Mouse (Mus musculus): ENCODE results near the gene Nrk. TPM values are rescaled to one million over a fixed set of nuclear protein-coding genes. Genes with fewer than 3 reads are reported as not detected.

Nrk gene
- polyA plus RNA-seq, 1 experiment = 22.4 TPM

DNA sequence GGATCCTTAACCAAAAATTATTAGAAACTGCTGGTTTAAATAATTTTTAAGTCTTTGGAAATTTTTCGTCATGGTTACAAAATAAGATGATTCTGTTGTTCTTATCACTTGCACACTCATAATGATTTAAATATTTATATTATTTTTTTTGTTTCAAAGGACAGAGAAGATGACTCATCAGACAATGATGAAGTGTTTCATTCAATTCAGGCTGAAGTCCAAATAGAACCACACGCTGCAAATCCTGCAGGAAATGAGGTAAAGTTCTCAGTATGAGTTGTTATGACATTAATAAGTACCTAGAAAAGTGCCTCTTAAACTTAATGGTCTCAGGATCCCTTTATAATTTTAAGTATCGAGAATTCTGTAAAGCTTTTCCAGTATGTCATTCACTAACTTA is 64.3 kb downstream of the Nrk start:
- no peak for TF ChIP-seq EP300 (IDR thresholded peaks at IDR 0.05; ENCODE audit: insufficient read depth, low read depth, low read length)
- TF ChIP-seq CTCF (IDR thresholded peaks at IDR 0.05; ENCODE audit: low read depth, low read length) = no peak
- no peak overlapping the region for H3K4me3 ChIP-seq (ENCODE audit: low read depth, low read length)
- H3K27ac ChIP-seq (ENCODE audit: insufficient read depth, low read length) = no peak overlapping the region
- H3K4me1 ChIP-seq (ENCODE audit: control insufficient read depth, insufficient read depth, low read length) = no peaks in the 10 kb centered on the region
- no peak overlapping the region for H3K9ac ChIP-seq (ENCODE audit: low read depth, poor library complexity, severe bottlenecking)
- no peaks in the 10 kb centered on the region for H3K27me3 ChIP-seq (ENCODE audit: control insufficient read depth, insufficient read depth, low read length, poor library complexity, severe bottlenecking)
- H3K9me3 ChIP-seq (replicated peaks; ENCODE audit: control insufficient read depth, insufficient read depth, low read length, poor library complexity, severe bottlenecking) = no peaks in the 10 kb centered on the region
- H3K36me3 ChIP-seq (ENCODE audit: control insufficient read depth, insufficient read depth, low read length, poor library complexity, severe bottlenecking) = no peaks in the 10 kb centered on the region

DNA sequence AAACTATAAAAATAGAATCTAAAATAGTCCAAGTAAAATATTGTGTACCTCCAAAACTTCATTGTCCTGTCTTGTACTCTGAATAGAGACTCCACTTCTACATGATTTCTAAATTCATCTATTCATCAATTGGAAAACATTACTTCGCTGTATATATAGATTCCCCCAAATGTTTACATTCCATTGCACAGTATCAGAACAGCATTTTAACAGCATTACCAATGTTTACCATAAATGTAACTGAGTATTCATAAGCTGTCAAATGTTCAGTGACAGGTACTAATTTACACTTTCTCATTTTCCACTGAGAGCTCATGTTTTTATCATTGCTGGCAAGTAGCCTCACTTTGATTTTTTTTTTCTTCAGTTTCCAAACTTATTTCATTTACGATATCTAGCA is 65.0 kb downstream of the Nrk start:
- H3K4me1 ChIP-seq (ENCODE audit: control insufficient read depth, insufficient read depth, low read length) = no peaks in the 10 kb centered on the region
- H3K27me3 ChIP-seq (ENCODE audit: control insufficient read depth, insufficient read depth, low read length, poor library complexity, severe bottlenecking) = no peaks in the 10 kb centered on the region
- H3K36me3 ChIP-seq (ENCODE audit: control insufficient read depth, insufficient read depth, low read length, poor library complexity, severe bottlenecking) = no peaks in the 10 kb centered on the region
- no peak overlapping the region for H3K4me3 ChIP-seq (ENCODE audit: low read depth, low read length)
- no peak overlapping the region for H3K27ac ChIP-seq (ENCODE audit: insufficient read depth, low read length)
- H3K9me3 ChIP-seq (replicated peaks; ENCODE audit: control insufficient read depth, insufficient read depth, low read length, poor library complexity, severe bottlenecking) = no peaks in the 10 kb centered on the region
- H3K9ac ChIP-seq (ENCODE audit: low read depth, poor library complexity, severe bottlenecking) = no peak overlapping the region
- TF ChIP-seq POLR2A (IDR thresholded peaks at IDR 0.05; ENCODE audit: insufficient read depth, low read length) = no peak
- TF ChIP-seq CTCF (IDR thresholded peaks at IDR 0.05; ENCODE audit: low read depth, low read length) = no peak
- no peak for TF ChIP-seq EP300 (IDR thresholded peaks at IDR 0.05; ENCODE audit: insufficient read depth, low read depth, low read length)

DNA sequence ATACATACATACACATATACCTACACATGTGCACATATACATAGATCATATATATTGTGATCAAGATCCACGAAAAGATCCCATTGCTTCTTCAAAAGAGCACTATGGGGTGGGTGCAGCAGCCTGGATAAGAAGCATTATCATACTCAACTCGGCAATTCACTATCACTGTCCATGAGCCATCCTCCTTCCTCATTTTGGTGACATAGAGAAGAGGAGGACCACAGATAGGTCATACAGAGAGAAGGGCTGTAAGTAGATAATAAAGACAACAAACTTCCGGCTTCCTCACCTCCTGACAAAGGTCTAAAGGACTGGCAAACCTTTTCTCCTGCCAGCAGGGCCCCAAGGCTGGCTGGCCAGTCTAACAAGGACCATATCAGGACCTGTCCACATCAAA is 100.3 kb downstream of the Nrk start:
- H3K36me3 ChIP-seq (ENCODE audit: control insufficient read depth, insufficient read depth, low read length, poor library complexity, severe bottlenecking) = no peaks in the 10 kb centered on the region
- TF ChIP-seq POLR2A (IDR thresholded peaks at IDR 0.05; ENCODE audit: insufficient read depth, low read length) (no peak), CTCF (IDR thresholded peaks at IDR 0.05; ENCODE audit: low read depth, low read length) (no peak), EP300 (IDR thresholded peaks at IDR 0.05; ENCODE audit: insufficient read depth, low read depth, low read length) (no peak)

DNA sequence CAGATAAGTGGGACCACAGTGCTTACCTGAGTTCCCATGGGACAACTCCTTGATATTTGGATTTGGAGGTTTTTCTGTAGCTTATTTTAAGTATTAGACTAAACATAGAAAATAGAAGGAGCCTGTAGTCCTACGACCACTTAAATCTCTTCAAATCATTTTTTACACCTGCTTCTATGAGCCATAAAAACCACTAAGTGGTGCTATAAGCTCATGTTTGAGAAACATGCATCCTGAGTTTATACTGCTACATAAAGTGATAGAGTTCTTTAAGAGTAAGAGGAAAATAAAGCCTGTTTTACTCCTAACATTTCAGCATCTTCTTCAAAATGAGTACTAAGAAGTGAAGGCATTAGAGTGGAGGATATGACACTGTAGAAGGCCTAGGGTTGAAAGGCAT is 102.3 kb downstream of the Nrk start:
- Histone ChIP-seq H3K27ac (ENCODE audit: insufficient read depth, low read length) (no peak overlapping the region), H3K4me1 (ENCODE audit: control insufficient read depth, insufficient read depth, low read length) (no peaks in the 10 kb centered on the region), H3K9ac (ENCODE audit: low read depth, poor library complexity, severe bottlenecking) (no peak overlapping the region), H3K27me3 (ENCODE audit: control insufficient read depth, insufficient read depth, low read length, poor library complexity, severe bottlenecking) (no peaks in the 10 kb centered on the region), H3K9me3 (replicated peaks; ENCODE audit: control insufficient read depth, insufficient read depth, low read length, poor library complexity, severe bottlenecking) (no peaks in the 10 kb centered on the region), H3K36me3 (ENCODE audit: control insufficient read depth, insufficient read depth, low read length, poor library complexity, severe bottlenecking) (no peaks in the 10 kb centered on the region), H3K4me3 (ENCODE audit: low read depth, low read length) (no peak overlapping the region)
- TF ChIP-seq CTCF (IDR thresholded peaks at IDR 0.05; ENCODE audit: low read depth, low read length) = no peak
- TF ChIP-seq EP300 (IDR thresholded peaks at IDR 0.05; ENCODE audit: insufficient read depth, low read depth, low read length) = no peak
- TF ChIP-seq POLR2A (IDR thresholded peaks at IDR 0.05; ENCODE audit: insufficient read depth, low read length) = no peak

More for the DNA sequence above, 100.3 kb downstream of the Nrk start:
- no peak overlapping the region for H3K4me3 ChIP-seq (ENCODE audit: low read depth, low read length)
- H3K9me3 ChIP-seq (replicated peaks; ENCODE audit: control insufficient read depth, insufficient read depth, low read length, poor library complexity, severe bottlenecking) = no peaks in the 10 kb centered on the region
- H3K9ac ChIP-seq (ENCODE audit: low read depth, poor library complexity, severe bottlenecking) = no peak overlapping the region
- H3K27me3 ChIP-seq (ENCODE audit: control insufficient read depth, insufficient read depth, low read length, poor library complexity, severe bottlenecking) = no peaks in the 10 kb centered on the region
- no peak overlapping the region for H3K27ac ChIP-seq (ENCODE audit: insufficient read depth, low read length)
- no peaks in the 10 kb centered on the region for H3K4me1 ChIP-seq (ENCODE audit: control insufficient read depth, insufficient read depth, low read length)

DNA sequence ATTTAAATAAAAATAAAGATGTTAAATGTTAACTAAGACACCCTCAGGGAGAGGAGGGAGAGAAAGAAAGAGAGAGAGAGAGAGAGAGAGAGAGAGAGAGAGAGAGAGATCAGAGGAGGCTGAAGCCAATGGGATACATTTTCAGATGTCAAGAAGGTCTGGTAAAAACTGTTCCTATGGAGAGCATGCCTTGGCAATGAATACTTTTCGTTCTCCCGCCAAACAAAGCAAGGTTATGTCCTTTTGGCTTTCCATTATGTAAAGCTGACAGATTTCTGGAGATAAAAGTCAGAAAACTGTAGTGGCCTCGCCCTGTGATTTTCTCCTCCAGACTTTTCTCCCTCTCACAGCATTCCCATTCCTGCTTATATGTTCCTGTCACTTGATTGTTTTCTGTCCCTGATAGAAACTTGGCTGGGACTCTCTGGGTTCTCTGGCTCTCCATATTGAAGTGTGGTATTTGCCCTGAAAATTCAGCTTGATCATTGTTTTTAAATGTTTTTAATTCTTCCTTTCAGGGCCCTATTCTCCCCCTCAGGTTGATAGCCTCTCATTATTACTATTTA is 112.4 kb downstream of the Nrk start:
- TF ChIP-seq EP300 (IDR thresholded peaks at IDR 0.05; ENCODE audit: insufficient read depth, low read depth, low read length) = no peak
- TF ChIP-seq POLR2A (IDR thresholded peaks at IDR 0.05; ENCODE audit: insufficient read depth, low read length) = no peak
- TF ChIP-seq CTCF (IDR thresholded peaks at IDR 0.05; ENCODE audit: low read depth, low read length) = no peak
- no peak overlapping the region for H3K9ac ChIP-seq (ENCODE audit: low read depth, poor library complexity, severe bottlenecking)
- no peaks in the 10 kb centered on the region for H3K9me3 ChIP-seq (replicated peaks; ENCODE audit: control insufficient read depth, insufficient read depth, low read length, poor library complexity, severe bottlenecking)
- no peak overlapping the region for H3K27ac ChIP-seq (ENCODE audit: insufficient read depth, low read length)
- H3K4me1 ChIP-seq (ENCODE audit: control insufficient read depth, insufficient read depth, low read length) = no peaks in the 10 kb centered on the region
- H3K36me3 ChIP-seq (ENCODE audit: control insufficient read depth, insufficient read depth, low read length, poor library complexity, severe bottlenecking) = no peaks in the 10 kb centered on the region
- H3K4me3 ChIP-seq (ENCODE audit: low read depth, low read length) = no peak overlapping the region
- H3K27me3 ChIP-seq (ENCODE audit: control insufficient read depth, insufficient read depth, low read length, poor library complexity, severe bottlenecking) = no peaks in the 10 kb centered on the region

DNA sequence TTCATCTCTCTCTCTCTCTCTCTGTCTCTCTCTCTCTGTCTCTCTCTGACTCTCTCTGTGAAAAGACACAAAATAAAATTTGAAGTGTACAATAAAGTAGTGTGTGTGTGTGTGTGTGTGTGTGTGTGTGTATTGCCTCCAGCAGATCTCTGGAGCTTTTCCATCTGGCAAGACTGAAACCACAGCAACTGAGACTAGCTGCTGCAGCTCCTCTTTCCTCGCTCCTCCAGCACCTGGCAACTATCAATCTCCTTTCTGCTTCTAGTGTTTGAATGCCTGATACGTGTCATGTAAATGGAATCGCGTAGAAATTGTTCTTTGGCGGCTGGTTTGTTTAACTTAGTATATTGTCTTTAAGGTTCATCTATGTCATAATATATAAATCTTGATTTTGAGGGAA is 113.1 kb downstream of the Nrk start:
- no peak for TF ChIP-seq EP300 (IDR thresholded peaks at IDR 0.05; ENCODE audit: insufficient read depth, low read depth, low read length)
- no peak for TF ChIP-seq POLR2A (IDR thresholded peaks at IDR 0.05; ENCODE audit: insufficient read depth, low read length)
- TF ChIP-seq CTCF (IDR thresholded peaks at IDR 0.05; ENCODE audit: low read depth, low read length) = no peak
- Histone ChIP-seq H3K9ac (ENCODE audit: low read depth, poor library complexity, severe bottlenecking) (no peak overlapping the region), H3K4me3 (ENCODE audit: low read depth, low read length) (no peak overlapping the region), H3K9me3 (replicated peaks; ENCODE audit: control insufficient read depth, insufficient read depth, low read length, poor library complexity, severe bottlenecking) (no peaks in the 10 kb centered on the region), H3K4me1 (ENCODE audit: control insufficient read depth, insufficient read depth, low read length) (no peaks in the 10 kb centered on the region), H3K27me3 (ENCODE audit: control insufficient read depth, insufficient read depth, low read length, poor library complexity, severe bottlenecking) (no peaks in the 10 kb centered on the region), H3K27ac (ENCODE audit: insufficient read depth, low read length) (no peak overlapping the region), H3K36me3 (ENCODE audit: control insufficient read depth, insufficient read depth, low read length, poor library complexity, severe bottlenecking) (no peaks in the 10 kb centered on the region)

Data from ES-Bruce4 (cell line).